ENCODE assay signal across 9 mouse cellular contexts in genomic region chr11:103246081-103246730, GRCm38 (mm10). TPM values are rescaled to one million over a fixed set of nuclear protein-coding genes. Genes with fewer than 3 reads are reported as not detected.
DNase-seq lines count a peak whose midpoint lies in the region; ATAC-seq and TF ChIP-seq lines count a peak whose summit lies in the region.
"Had no signal": no experiment of that assay in that cellular context is flagged by ENCODE, and none has a peak within 500 bp of the region (broad histone marks: within the 10 kb centered on the region; RNA-seq: fewer than 3 reads in every experiment).

No protein-coding gene starts in this region.

- peak; percentile 51; the same call in 1 of the 2 replicates for ATAC-seq in liver, postnatal 0 days
- peak; percentile 8; the same call in 1 of the 2 replicates for ATAC-seq in stomach, embryonic 15.5 days (ENCODE audit: insufficient read depth, low FRiP score, low read depth)
- no peak for ATAC-seq in CD4-positive, CD25-positive, alpha-beta regulatory T cell, adult 4 months

- no peak overlapping the region for H3K4me2 ChIP-seq in liver, postnatal 0 days (ENCODE audit: low read depth, low read length)
- 0 out of 2 replicates have a peak overlapping the region, but pooled peaks have one; percentile 1 for H3K4me2 ChIP-seq in stomach, embryonic 15.5 days

- TF ChIP-seq CTCF in liver, postnatal 0 days (IDR thresholded peaks at IDR 0.05; ENCODE audit: low read depth): no peak

- H3K9ac ChIP-seq in liver, postnatal 0 days (replicated peaks): no peak overlapping the region
- no peak overlapping the region for H3K9ac ChIP-seq in stomach, embryonic 15.5 days

- WGBS in liver, postnatal 0 days (ENCODE audit: insufficient replicate concordance): 28% methylated on average over 10 of the region's 10 CpGs
- WGBS in stomach, embryonic 15.5 days: 51% methylated on average over 10 of the region's 10 CpGs

- H3K4me1 ChIP-seq in brown adipose tissue, adult 24 weeks (ENCODE audit: control insufficient read depth, insufficient read depth, insufficient read length, low read length): peaks cover 25% of the 10 kb centered on the region
- peaks cover 15% of the 10 kb centered on the region for H3K4me1 ChIP-seq in liver, postnatal 0 days (ENCODE audit: insufficient read depth)
- peaks cover 32% of the 10 kb centered on the region for H3K4me1 ChIP-seq in stomach, embryonic 15.5 days

- no peak overlapping the region for H3K4me3 ChIP-seq in brown adipose tissue, adult 24 weeks (ENCODE audit: insufficient read depth, low read depth, low read length)
- no peak overlapping the region for H3K4me3 ChIP-seq in liver, postnatal 0 days (ENCODE audit: low read depth, low read length)
- H3K4me3 ChIP-seq in stomach, embryonic 15.5 days (replicated peaks): no peak overlapping the region

- H3K27me3 ChIP-seq in liver, postnatal 0 days (ENCODE audit: insufficient read depth, low read length): no peaks in the 10 kb centered on the region
- H3K27me3 ChIP-seq in stomach, embryonic 15.5 days (replicated peaks): no peaks in the 10 kb centered on the region

- no peak for TF ChIP-seq EP300 in liver, postnatal 0 days (IDR thresholded peaks at IDR 0.05; ENCODE audit: low read depth)

- DNase-seq in kidney, postnatal 14 days: peak; percentile 30
- DNase-seq in kidney, adult 8-10 months: no peak
- DNase-seq in MN1 (ENCODE audit: low spot score): peak; percentile 88
- peak; percentile 55 to 65 for DNase-seq in heart, postnatal 14 days
- DNase-seq in liver, postnatal 0 days: peak; percentile 22

- intact Hi-C loops in heart, postnatal 14 days (cut with DNase I): no loop called here

- H3K27ac ChIP-seq in brown adipose tissue, adult 24 weeks (replicated peaks; ENCODE audit: low read depth, low read length): peak overlapping the region; percentile 7; the same call in 1 of the 2 replicates
- H3K27ac ChIP-seq in liver, postnatal 0 days (ENCODE audit: low read depth): peak overlapping the region; percentile 44
- peak overlapping the region; percentile 76 for H3K27ac ChIP-seq in stomach, embryonic 15.5 days

- H3K9me3 ChIP-seq in liver, postnatal 0 days (ENCODE audit: low read length): no peaks in the 10 kb centered on the region
- H3K9me3 ChIP-seq in stomach, embryonic 15.5 days: no peaks in the 10 kb centered on the region

- no peaks in the 10 kb centered on the region; the same call in 1 of the 2 replicates for H3K36me3 ChIP-seq in liver, postnatal 0 days (replicated peaks; ENCODE audit: insufficient read depth, low read length)
- H3K36me3 ChIP-seq in stomach, embryonic 15.5 days: no peaks in the 10 kb centered on the region

RNA-seq across cellular contexts. Expression of gene Map3k14, which starts 21.1 kb away (rescaled TPM):
- polyA plus RNA-seq in brown adipose tissue, adult 24 weeks (2012; ENCODE audit: insufficient read depth, insufficient read length, missing spikeins): 1.5 and 3.8 TPM in 2 replicates
- total RNA-seq in heart, postnatal 14 days (2021): 1 to 10 TPM; 3.5 to 4.0 TPM
- polyA plus RNA-seq in liver, postnatal 0 days (2015; fragmentation: Nextera tagmentation; extraction: Ambion mirVana): 0.67 and 0.78 TPM in 2 replicates
- 3.6 and 3.8 TPM in 2 replicates for polyA plus RNA-seq in stomach, embryonic 15.5 days (2015; fragmentation: Nextera tagmentation; extraction: Ambion mirVana)
- polyA plus RNA-seq in CD4-positive, CD25-positive, alpha-beta regulatory T cell, adult 4 months (2017; shearing (Covaris generic)): 10 to 100 TPM; 29.6 to 50.3 TPM

RNA-seq across cellular contexts. Expression of gene Spata32, which starts 28.0 kb away (rescaled TPM):
- polyA plus RNA-seq in brown adipose tissue, adult 24 weeks (2012; ENCODE audit: insufficient read depth, insufficient read length, missing spikeins): not detected in 2 replicates
- not detected for total RNA-seq in heart, postnatal 14 days (2021)
- not detected in 2 replicates for polyA plus RNA-seq in liver, postnatal 0 days (2015; fragmentation: Nextera tagmentation; extraction: Ambion mirVana)
- polyA plus RNA-seq in stomach, embryonic 15.5 days (2015; fragmentation: Nextera tagmentation; extraction: Ambion mirVana): not detected in 2 replicates
- polyA plus RNA-seq in CD4-positive, CD25-positive, alpha-beta regulatory T cell, adult 4 months (2017; shearing (Covaris generic)): not detected
- total RNA-seq: adrenal gland, postnatal 4 days had no signal

RNA-seq across cellular contexts. Expression of gene 1700023F06Rik, which starts 37.8 kb away (rescaled TPM):
- polyA plus RNA-seq in brown adipose tissue, adult 24 weeks (2012; ENCODE audit: insufficient read depth, insufficient read length, missing spikeins): not detected in 2 replicates
- total RNA-seq in heart, postnatal 14 days (2021): not detected
- polyA plus RNA-seq in liver, postnatal 0 days (2015; fragmentation: Nextera tagmentation; extraction: Ambion mirVana): 0.09 TPM in 1 of 2 replicates, not detected in the other
- 1.0 and 1.4 TPM in 2 replicates for polyA plus RNA-seq in stomach, embryonic 15.5 days (2015; fragmentation: Nextera tagmentation; extraction: Ambion mirVana)
- polyA plus RNA-seq in CD4-positive, CD25-positive, alpha-beta regulatory T cell, adult 4 months (2017; shearing (Covaris generic)): not detected

Comparison
In these comparisons a context has a peak if more than half of its experiments do, and no peak if none do; other contexts are left out.
1. DNase-seq: peak in kidney, postnatal 14 days (single experiment), MN1 (single experiment), heart, postnatal 14 days (2 of 2) and liver, postnatal 0 days (single experiment); none in kidney, adult 8-10 months (0 of 2).
2. H3K27ac ChIP-seq: peak in every context shown above with its lines; median percentile 76 in stomach, embryonic 15.5 days; 44 in liver, postnatal 0 days; 7 in brown adipose tissue, adult 24 weeks.